Mouse (Mus musculus): Measurements from ENCODE around the gene Nptx1. TPM values are rescaled to one million over a fixed set of nuclear protein-coding genes. Genes with fewer than 3 reads are reported as not detected.

Gene Nptx1
- not detected for polyA plus RNA-seq (2017; shearing (Covaris generic))

DNA sequence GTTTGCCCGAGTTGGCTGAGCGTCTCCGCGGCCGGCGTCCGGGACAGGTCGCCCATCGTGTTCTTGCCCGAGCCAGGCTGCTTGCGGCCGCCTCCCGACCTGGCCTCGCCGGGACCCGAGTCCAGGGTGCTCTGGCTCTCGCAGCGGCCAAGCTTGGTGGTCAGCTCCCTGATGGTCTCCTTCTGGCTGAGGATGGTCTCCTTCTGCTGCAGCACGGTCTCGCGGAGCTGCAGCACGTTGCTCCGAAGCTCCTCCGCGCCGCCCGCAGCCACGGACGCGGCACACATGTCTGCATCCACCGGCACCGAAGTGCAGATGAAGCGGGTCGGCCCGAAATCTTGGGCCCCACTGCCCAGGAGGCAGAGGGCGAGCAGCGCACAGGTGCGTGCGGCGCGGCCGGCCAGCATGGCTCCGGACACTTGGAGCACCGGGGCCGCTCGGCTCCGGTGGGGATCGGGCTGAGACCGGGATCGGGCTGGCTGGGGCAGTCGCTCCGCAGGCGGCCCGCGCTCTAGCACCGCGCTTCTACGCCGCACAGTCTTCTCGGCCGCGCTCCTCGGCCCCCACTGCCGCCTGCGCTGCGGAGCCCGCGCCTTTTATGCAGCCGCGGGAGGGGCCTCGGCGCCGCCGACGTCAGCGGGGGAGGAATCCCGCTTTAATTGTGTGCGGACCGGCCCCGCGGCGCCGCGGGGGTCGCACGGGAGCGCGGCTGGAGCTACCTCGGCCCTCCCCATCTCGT is at the start of gene Nptx1:
Gene Nptx1 (minus strand): TSS at position 571 of the 739 bp plus-strand sequence.

DNA sequence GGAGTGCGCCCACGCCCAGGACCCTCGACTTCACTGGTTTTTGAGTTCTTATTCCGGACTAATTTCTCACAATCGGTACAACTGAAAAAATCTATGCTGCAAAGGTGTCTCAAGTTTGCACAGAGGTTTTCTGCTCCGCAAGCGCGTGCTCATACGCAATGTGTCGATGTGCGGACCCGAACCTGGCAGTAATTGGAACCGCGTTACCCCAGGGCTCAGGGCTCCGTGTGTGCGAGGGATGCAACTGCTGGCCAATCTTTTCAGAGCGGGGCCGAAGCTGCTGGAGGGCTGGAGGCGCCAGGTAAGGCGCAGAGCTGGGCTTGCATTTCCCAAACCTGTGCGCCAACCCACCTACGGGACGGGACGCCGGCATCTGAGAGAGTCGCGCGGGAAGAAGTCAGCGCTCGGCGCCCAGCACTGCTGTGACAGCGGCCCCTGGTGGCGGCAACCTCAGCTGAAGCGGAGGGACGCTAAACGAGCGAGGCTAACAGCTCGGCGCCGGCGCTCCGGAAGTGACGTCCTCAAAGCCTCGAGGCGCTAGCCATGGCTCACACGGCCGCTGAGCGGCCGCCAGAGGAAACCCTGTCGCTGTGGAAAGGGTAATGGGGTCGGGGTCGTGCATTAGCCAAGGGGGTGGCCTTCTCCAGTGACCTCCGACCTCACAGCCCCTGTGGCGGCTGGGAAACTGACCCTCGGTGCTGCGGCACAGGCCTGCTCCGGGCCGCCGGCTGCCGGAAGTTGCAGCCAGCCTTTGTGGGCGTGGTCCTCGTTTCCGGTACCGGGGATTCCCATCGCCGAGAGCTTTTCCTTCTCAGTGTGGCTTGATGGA is 56.5 kb downstream of the Nptx1 start, which contains the start of gene Endov:
Gene Endov (plus strand): TSS at position 487 of the 829 bp plus-strand sequence.

Other genes with a start within 250 kb of the Nptx1 start
- gene Eif4a3, start 247.7 kb downstream of the Nptx1 start, polyA plus RNA-seq (2017; shearing (Covaris generic)) = 100 to 1,000 TPM; 255 to 273 TPM
- gene Card14, start 240.0 kb downstream of the Nptx1 start, polyA plus RNA-seq (2017; shearing (Covaris generic)) = under 1 TPM in 1 of 2 experiments, not detected in 1; 0.15 TPM
- 10 to 100 TPM; 17.9 to 21.2 TPM for gene Sgsh, start 192.2 kb downstream of the Nptx1 start, polyA plus RNA-seq (2017; shearing (Covaris generic))
- 10 to 100 TPM; 16.4 to 34.0 TPM for gene Slc26a11, start 192.2 kb downstream of the Nptx1 start, polyA plus RNA-seq (2017; shearing (Covaris generic))
- gene Rnf213, start 154.7 kb downstream of the Nptx1 start, polyA plus RNA-seq (2017; shearing (Covaris generic)) = 10 to 100 TPM; 12.3 to 19.5 TPM
- 10 to 100 TPM; 21.1 to 24.4 TPM for gene Endov, start 56.4 kb downstream of the Nptx1 start, polyA plus RNA-seq (2017; shearing (Covaris generic))
- 10 to 100 TPM; 24.9 to 26.5 TPM for gene Rptor, start 55.2 kb upstream of the Nptx1 start, polyA plus RNA-seq (2017; shearing (Covaris generic))